Mouse (Mus musculus) cerebellum, postnatal 25 days (tissue): Measurements from ENCODE around the gene Shmt2.

Source experiments
- DNase-seq, 2 experiments: peaks; one replicate each; pipeline ENCODE4 v3.0.0; 2021; ENCODE audit warnings: mixed read lengths in 2 of 2

The Shmt2 gene

GRCm38 (mm10) chr10:127510895-127511617 is 11.2 kb downstream of the Shmt2 start:
- DNase-seq = peak; percentile 46 to 55

GRCm38 (mm10) chr10:127509837-127510701 is 12.2 kb downstream of the Shmt2 start:
- DNase-seq = peak; percentile 49 to 63

- DNase-seq = peak; percentile 96 to 98
Observed at GRCm38 (mm10) chr10:127509051-127509836, 13.0 kb downstream of the Shmt2 start.

GRCm38 (mm10) chr10:127508239-127508638 is 14.0 kb downstream of the Shmt2 start:
- DNase-seq = peak; percentile 89 to 92

- no peak for DNase-seq
Observed at GRCm38 (mm10) chr10:127500894-127501893, 21.1 kb downstream of the Shmt2 start, which contains the start of gene Stac3. Stac3 (plus strand) TSS chr10:127501686.

- DNase-seq = no peak
Observed at GRCm38 (mm10) chr10:127500042-127500441, 22.2 kb downstream of the Shmt2 start.

GRCm38 (mm10) chr10:127499516-127499915 is 22.7 kb downstream of the Shmt2 start:
- no peak for DNase-seq

GRCm38 (mm10) chr10:127496156-127496555 is 26.1 kb downstream of the Shmt2 start:
- DNase-seq = no peak

GRCm38 (mm10) chr10:127492118-127492517 is 30.1 kb downstream of the Shmt2 start:
- DNase-seq = no peak

GRCm38 (mm10) chr10:127491128-127491512 is 31.1 kb downstream of the Shmt2 start:
- peak; percentile 52 to 56 for DNase-seq

- DNase-seq = peak in 1 of 2 experiments; percentile 30
Observed at GRCm38 (mm10) chr10:127490160-127491127, 31.8 kb downstream of the Shmt2 start.

- DNase-seq = no peak
Observed at GRCm38 (mm10) chr10:127488856-127489255, 33.4 kb downstream of the Shmt2 start.

GRCm38 (mm10) chr10:127485235-127485634 is 37.0 kb downstream of the Shmt2 start:
- DNase-seq = peak in 1 of 2 experiments; percentile 12

- DNase-seq = peak in 1 of 2 experiments; percentile 51
Observed at GRCm38 (mm10) chr10:127480833-127481813, 41.1 kb downstream of the Shmt2 start.

- DNase-seq = peak in 1 of 2 experiments; percentile 68
Observed at GRCm38 (mm10) chr10:127479131-127479530, 43.1 kb downstream of the Shmt2 start.

- DNase-seq = no peak
Observed at GRCm38 (mm10) chr10:127477301-127477700, 44.9 kb downstream of the Shmt2 start.

- no peak for DNase-seq
Observed at GRCm38 (mm10) chr10:127476541-127476940, 45.7 kb downstream of the Shmt2 start.

GRCm38 (mm10) chr10:127475175-127475574 is 47.1 kb downstream of the Shmt2 start:
- no peak for DNase-seq

GRCm38 (mm10) chr10:127472722-127473121 is 49.5 kb downstream of the Shmt2 start:
- DNase-seq = no peak
